Mouse (Mus musculus): Measurements from ENCODE around the gene Usp31.

Gene Usp31

DNA sequence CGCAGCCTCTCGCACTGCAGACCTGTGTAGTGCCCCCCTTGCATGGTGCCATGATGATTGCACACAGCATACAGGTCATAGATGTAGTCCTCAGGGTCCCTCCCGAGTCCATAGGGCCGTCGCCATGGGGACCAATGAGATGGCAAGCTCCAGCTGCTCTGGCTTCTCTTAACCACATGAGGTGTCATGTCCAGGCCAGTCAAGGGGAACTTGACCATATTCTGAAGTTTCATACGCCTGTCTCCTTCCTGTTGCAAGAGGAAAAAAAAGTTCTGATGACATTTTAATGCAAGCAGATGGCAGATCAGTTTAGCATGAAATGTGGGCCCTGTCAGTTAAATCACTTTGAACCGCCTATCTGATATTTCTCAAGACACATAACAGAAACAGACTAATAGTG is 48.2 kb downstream of the Usp31 start:
- DNase-seq (ENCODE audit: low read depth) = peak; percentile 61

- DNase-seq (ENCODE audit: low read depth) = no peak
Observed at GRCm38 (mm10) chr7:121654675-121655074, 52.4 kb downstream of the Usp31 start.

- DNase-seq (ENCODE audit: low read depth) = no peak
Observed at GRCm38 (mm10) chr7:121652629-121653028, 54.4 kb downstream of the Usp31 start.

- DNase-seq (ENCODE audit: low read depth) = no peak
Observed at GRCm38 (mm10) chr7:121650724-121651123, 56.3 kb downstream of the Usp31 start.

DNA sequence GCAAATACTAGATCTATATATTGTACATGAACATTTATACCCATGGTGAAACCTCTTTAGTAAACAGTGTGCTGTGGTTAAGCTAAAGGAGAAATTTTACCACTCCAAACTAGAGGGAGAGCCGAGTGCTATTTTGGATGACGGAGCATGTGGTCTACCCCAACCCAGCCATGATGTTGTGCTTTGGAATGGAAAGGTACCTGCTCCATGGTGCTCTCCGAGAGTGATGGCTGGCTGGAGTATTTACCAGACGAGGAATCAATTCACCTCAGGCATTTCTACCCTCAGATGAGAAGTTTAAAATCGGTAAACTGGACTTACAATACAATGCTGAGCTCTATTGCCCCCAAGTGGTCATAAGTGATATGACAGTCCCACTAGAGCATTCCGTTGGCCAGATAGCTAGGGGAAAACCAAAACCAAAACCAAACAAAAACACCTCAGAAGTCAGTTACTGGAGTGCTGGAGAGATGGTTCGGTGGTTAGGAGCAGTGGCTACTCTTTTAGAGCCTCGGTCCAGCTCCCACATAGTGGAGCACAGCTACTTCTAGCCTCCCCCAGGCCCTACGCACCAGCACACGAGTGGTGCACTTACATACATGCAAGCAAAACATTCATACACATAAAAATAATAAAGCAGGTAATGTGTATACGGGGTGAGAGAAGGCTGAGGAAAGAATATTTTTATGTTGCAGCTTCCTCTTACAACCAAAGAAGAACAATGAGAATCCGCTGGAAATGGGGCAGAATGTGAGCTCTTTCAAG is 65.9 kb downstream of the Usp31 start:
- peak; percentile 94 for DNase-seq (ENCODE audit: low read depth)

DNA sequence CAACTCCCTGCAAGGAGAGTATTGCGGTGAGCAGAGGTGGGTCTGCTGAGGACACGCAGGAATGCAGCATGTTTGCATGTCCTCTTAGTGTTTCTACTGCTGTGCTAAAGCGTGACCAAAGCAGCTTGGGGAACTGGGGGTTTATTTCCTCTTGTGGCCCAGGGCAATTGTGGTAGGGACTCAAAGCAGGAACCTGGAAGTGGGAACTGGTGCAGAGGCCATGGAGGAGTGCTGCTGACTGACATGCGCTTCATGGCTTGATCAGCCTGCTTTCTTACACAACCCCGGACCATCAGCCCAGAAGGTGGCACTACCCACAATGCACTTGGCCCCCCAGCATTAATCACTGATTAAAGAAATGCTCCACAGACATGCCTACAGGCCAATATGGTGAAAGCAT is 70.3 kb downstream of the Usp31 start:
- peak; percentile 51 for DNase-seq (ENCODE audit: low read depth)

- no peak for DNase-seq (ENCODE audit: low read depth)
Observed at GRCm38 (mm10) chr7:121634236-121634635, 72.8 kb downstream of the Usp31 start.

DNA sequence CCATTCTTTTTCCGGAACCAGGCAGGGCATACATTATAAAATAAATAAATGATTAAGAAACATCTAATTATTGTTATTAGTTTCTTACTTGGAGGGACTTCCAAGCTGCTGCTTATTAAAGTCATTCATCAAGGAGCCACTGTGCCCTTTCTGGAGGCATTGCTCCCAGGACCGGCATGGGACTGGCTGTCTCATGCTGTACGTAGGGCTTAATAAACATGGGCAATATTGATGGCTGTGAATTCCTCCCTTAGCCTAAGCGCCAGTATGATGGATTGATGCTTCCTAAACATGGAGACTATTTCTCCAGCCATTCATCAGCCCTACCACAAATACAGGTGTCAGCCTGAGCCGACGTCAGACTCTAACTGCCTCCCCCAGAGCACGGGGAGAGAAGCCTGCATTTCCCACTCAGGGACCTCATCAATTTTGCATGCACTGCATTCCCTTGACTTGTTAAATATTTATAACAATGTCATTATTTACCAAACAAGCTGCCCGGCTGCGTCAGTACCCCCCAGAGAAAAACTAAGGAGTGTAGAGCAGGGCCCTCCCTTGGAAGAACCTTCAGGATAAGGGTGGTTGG is 84.1 kb downstream of the Usp31 start:
- DNase-seq (ENCODE audit: low read depth) = no peak

- DNase-seq (ENCODE audit: low read depth) = no peak
Observed at GRCm38 (mm10) chr7:121622433-121622832, 84.6 kb downstream of the Usp31 start.

- peak; percentile 57 for DNase-seq (ENCODE audit: low read depth)
Observed at GRCm38 (mm10) chr7:121601697-121602096, 105.4 kb downstream of the Usp31 start.

DNA sequence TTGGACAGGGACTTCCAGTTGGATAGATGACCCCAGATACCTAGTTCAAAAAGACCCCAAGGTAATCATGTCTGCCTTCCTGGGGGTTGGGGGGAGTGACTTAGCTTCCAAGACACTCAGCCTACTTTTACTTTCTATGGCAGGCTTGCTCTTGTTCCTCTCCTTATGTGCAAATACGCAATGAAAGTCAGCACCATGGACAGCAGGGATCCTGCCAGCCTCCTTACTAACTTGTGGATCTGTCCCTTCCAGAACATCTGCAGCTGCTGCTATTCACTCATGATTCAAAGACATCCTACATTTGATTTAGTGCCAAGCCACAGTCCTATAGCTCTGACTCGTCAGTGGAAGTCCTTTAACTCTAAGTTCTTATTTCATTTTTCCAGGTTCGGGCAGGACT is 110.7 kb downstream of the Usp31 start:
- peak; percentile 83 for DNase-seq (ENCODE audit: low read depth)

DNA sequence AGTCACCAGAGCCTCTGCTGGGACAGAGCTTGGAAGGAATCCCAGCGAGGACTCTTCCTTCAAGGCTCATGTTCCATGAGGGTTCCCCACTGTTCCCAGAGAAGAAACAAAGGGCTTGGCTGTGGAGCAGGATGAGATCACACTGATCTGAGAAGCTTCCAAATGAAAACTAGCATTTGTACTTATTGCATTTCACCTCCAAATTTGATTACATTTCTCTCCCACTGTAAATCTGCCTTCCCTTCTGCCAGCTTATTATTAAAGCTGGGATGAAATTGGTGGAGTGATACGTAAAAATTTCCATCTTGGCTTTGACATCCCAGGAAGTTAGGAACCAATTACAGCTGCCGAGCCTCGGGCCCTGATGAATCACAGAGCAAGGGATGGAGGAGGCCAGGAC is 111.6 kb downstream of the Usp31 start:
- DNase-seq (ENCODE audit: low read depth) = no peak

GRCm38 (mm10) chr7:121595085-121595484 is 112.0 kb downstream of the Usp31 start:
- DNase-seq (ENCODE audit: low read depth) = peak; percentile 79

- peak; percentile 84 for DNase-seq (ENCODE audit: low read depth)
Observed at GRCm38 (mm10) chr7:121594623-121595022, 112.4 kb downstream of the Usp31 start.

All from 416B (cell line).